Mouse (Mus musculus) urinary bladder, postnatal 10 days (tissue): ENCODE results near the gene Gprc6a.

Experiments
- DNase-seq: peaks from one replicate; pipeline ENCODE4 v3.0.0; 2022; ENCODE audit warnings: low spot score

Gprc6a gene

GRCm38 (mm10) chr10:51590139-51590574 lies 41.1 kb downstream of the Gprc6a start, which contains the start of gene Fam162b:
Gene Fam162b (minus strand): TSS chr10:51590517.
- DNase-seq = no peak

GRCm38 (mm10) chr10:51584919-51585318 lies 46.3 kb downstream of the Gprc6a start:
- DNase-seq = no peak

DNA sequence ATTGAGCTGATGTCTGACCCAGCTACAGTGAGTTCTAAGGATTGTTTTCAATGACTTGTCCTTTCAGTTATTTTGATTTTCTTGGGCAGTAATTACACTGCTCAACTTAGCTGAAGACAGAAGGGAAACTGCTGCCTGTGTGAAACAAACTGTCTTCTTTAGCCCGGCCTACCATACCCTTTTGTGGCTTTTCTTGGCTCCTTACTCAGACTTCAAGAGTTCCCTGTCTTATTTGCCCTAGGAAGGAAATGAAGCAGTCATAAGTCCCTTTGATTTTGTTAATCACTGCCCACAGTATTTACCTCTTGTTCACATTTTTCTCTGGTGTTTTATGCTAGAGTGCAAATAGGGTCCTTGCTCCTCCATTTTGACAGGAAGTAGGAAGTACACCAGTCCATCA lies 46.9 kb downstream of the Gprc6a start:
- DNase-seq = no peak

DNA sequence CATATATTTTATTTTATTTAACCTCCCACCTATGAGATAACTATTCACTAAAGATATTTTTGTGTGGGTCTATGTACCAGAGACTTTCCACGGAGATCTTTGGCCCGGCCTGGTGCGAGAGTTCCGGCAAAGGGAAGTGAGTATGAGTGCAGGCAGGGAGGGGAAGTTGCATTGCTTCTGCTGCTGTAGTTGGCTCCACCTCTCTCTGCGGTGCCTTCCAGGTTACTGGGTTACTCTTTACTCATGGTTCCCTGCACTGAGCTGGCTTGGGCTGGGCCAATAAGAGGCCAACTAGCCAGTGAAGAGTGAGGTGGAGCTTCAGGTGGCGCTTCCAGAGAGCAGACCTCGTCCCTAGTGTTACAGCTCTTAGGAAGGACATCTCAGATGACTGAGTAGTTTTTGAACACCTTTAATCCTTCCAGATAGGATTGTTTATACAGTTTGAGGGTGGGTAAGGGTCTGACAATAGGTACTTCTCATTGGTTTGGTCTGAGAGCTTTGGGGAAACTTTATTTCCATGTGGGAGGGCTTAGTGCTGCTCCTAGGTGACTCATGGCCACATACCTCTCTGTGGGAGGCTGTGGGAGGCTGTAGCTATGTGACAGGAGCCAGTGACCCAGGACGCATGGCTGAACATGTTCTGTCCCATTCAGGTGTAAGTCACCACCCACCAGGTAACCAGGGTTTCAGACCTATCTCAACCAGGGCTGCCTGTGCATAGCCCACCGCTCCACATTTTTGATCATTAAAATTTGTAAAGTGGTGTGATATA lies 59.9 kb downstream of the Gprc6a start:
- no peak for DNase-seq
